Mouse (Mus musculus): ENCODE measurements around the gene Fpgs.

Gene Fpgs

GRCm38 (mm10) chr2:32665853-32666252, 38.1 kb downstream of the Fpgs start:
- DNase-seq: no peak

GRCm38 (mm10) chr2:32665345-32665744, 38.6 kb downstream of the Fpgs start:
- DNase-seq: no peak

GRCm38 (mm10) chr2:32662291-32662690, 41.7 kb downstream of the Fpgs start:
- no peak for DNase-seq

GRCm38 (mm10) chr2:32661509-32662107, 42.3 kb downstream of the Fpgs start:
- no peak for DNase-seq

GRCm38 (mm10) chr2:32658873-32659272, 45.1 kb downstream of the Fpgs start:
- DNase-seq: no peak

GRCm38 (mm10) chr2:32655826-32656225, 48.1 kb downstream of the Fpgs start:
- DNase-seq: no peak

- DNase-seq: no peak
Observed at GRCm38 (mm10) chr2:32655394-32655744, 48.6 kb downstream of the Fpgs start.

GRCm38 (mm10) chr2:32654743-32655393, 49.1 kb downstream of the Fpgs start:
- DNase-seq: no peak

- DNase-seq: no peak
Observed at GRCm38 (mm10) chr2:32653764-32654163, 50.2 kb downstream of the Fpgs start.

- no peak for DNase-seq
Observed at GRCm38 (mm10) chr2:32647366-32647765, 56.6 kb downstream of the Fpgs start.

GRCm38 (mm10) chr2:32646379-32647056, 57.4 kb downstream of the Fpgs start, which contains the start of gene Eng:
TSS of gene Eng (plus strand) at chr2:32646595.
- no peak for DNase-seq

- DNase-seq: no peak
Observed at GRCm38 (mm10) chr2:32645647-32646046, 58.3 kb downstream of the Fpgs start.

- no peak for DNase-seq
Observed at GRCm38 (mm10) chr2:32644799-32645475, 59.0 kb downstream of the Fpgs start.

- no peak for DNase-seq
Observed at GRCm38 (mm10) chr2:32644083-32644482, 59.9 kb downstream of the Fpgs start.

GRCm38 (mm10) chr2:32642813-32643212, 61.1 kb downstream of the Fpgs start:
- DNase-seq: no peak

- DNase-seq: peak in 1 of 2 experiments; percentile 58
Observed at GRCm38 (mm10) chr2:32641810-32642209, 62.1 kb downstream of the Fpgs start.

- DNase-seq: no peak
Observed at GRCm38 (mm10) chr2:32640550-32641051, 63.3 kb downstream of the Fpgs start.

GRCm38 (mm10) chr2:32639632-32640031, 64.3 kb downstream of the Fpgs start:
- no peak for DNase-seq

- DNase-seq: no peak
Observed at GRCm38 (mm10) chr2:32637778-32638281, 66.1 kb downstream of the Fpgs start.

GRCm38 (mm10) chr2:32636617-32637016, 67.3 kb downstream of the Fpgs start:
- DNase-seq: no peak

GRCm38 (mm10) chr2:32634277-32635105, 69.5 kb downstream of the Fpgs start:
- no peak for DNase-seq

- no peak for DNase-seq
Observed at GRCm38 (mm10) chr2:32633660-32634059, 70.3 kb downstream of the Fpgs start.

All from cerebellum, postnatal 14 days (tissue).